Mouse (Mus musculus) kidney, embryonic 14.5 days (tissue): ENCODE measurements at regions not wholly inside any gene's neighbourhood (a gene's known extent, or its start where the extent isn't known, plus 50 kb on each side); places are given as distances from the start of the nearest gene placed in this dataset.

Experiments used
- ATAC-seq: fragments of 200-750 bp; cut with Nextera tagmentation; 2 replicates; pipeline ENCODE4 v1.8.0; 2017; ENCODE audit warnings: moderate number of reproducible peaks, mild to moderate bottlenecking, moderate TSS enrichment, moderate library complexity; ENCODE audit not compliant: low FRiP score, low TSS enrichment
- H3K27ac ChIP-seq: fragments of 300-500 bp; sonication (generic); 2 replicates; pipeline ENCODE4 v1.5.1; 2014; ENCODE audit warnings: low read depth, mild to moderate bottlenecking, low read length, moderate library complexity, mixed read lengths
- H3K27me3 ChIP-seq: fragments of 300-500 bp; sonication (generic); 2 replicates; pipeline ENCODE4 v1.6.1; 2014; ENCODE audit warnings: mild to moderate bottlenecking, low read length; ENCODE audit not compliant: control insufficient read depth, insufficient read depth
- H3K36me3 ChIP-seq: fragments of 300-500 bp; sonication (generic); 2 replicates; pipeline ENCODE4 v1.6.1; 2014; ENCODE audit warnings: low read length, mixed read lengths; ENCODE audit not compliant: control insufficient read depth, insufficient read depth
- H3K4me1 ChIP-seq: fragments of 300-500 bp; sonication (generic); 2 replicates; pipeline ENCODE4 v1.6.1; 2014; ENCODE audit warnings: low read length, mixed read lengths; ENCODE audit not compliant: control insufficient read depth, insufficient read depth
- H3K4me2 ChIP-seq: fragments of 300-500 bp; sonication (generic); replicated peaks from 2 replicates; pipeline ENCODE4 v1.6.1; 2014; ENCODE audit warnings: low read depth, mild to moderate bottlenecking, low read length
- H3K4me3 ChIP-seq: fragments of 300-500 bp; sonication (generic); 2 replicates; pipeline ENCODE4 v1.5.1; 2014; ENCODE audit warnings: mild to moderate bottlenecking, low read length
- H3K9ac ChIP-seq: fragments of 300-500 bp; sonication (generic); 2 replicates; pipeline ENCODE4 v1.6.1; 2014; ENCODE audit warnings: low read depth, mild to moderate bottlenecking, low read length, moderate library complexity
- H3K9me3 ChIP-seq: fragments of 300-500 bp; sonication (generic); 2 replicates; pipeline ENCODE4 v1.6.1; 2016; ENCODE audit warnings: low read length; ENCODE audit not compliant: control insufficient read depth
- WGBS: fragments of 180-500 bp; shearing (Covaris S2); extraction: QIAGEN DNeasy Blood & Tissue Kit; methylation state at CpG from one replicate; pipeline ENCODE4 v1.1.7; 2014; 5-methylcytosine and 5-hydroxymethylcytosine counted together

GRCm38 (mm10) chr4:64335814-64336213 is 289.0 kb upstream of the Tnc start:
- no peak overlapping the region for H3K4me2 ChIP-seq
- no peaks in the 10 kb centered on the region for H3K9me3 ChIP-seq
- H3K27me3 ChIP-seq: no peaks in the 10 kb centered on the region
- 60% methylated on average over 2 of the region's 2 CpGs for WGBS
- no peaks in the 10 kb centered on the region for H3K36me3 ChIP-seq
- ATAC-seq: no peak
- no peak overlapping the region for H3K4me3 ChIP-seq
- H3K27ac ChIP-seq: no peak overlapping the region
- no peak overlapping the region for H3K9ac ChIP-seq
- no peaks in the 10 kb centered on the region for H3K4me1 ChIP-seq

GRCm38 (mm10) chr4:64330213-64330612 is 283.4 kb upstream of the Tnc start:
- ATAC-seq: no peak

DNA sequence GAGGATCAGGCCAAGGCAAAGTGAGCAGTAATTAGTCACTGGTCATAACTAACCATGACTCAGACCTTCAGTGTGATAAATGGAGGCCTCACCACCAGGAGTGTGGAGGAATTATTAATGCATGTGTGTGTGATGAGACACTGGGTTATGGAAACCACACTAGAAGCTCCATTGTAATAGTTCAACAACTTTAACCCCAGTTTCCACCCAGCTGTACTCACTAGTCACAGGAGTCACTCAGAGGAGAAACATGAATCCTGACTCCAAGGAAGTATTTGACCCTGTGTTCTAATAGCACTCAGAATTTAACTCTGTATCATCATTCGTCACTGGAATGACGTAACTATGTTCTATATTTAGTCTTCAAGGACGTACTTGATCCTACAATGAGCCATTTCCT is 277.6 kb upstream of the Tnc start:
- no peak for ATAC-seq
- Histone ChIP-seq H3K27ac (no peak overlapping the region), H3K36me3 (no peaks in the 10 kb centered on the region), H3K9ac (no peak overlapping the region), H3K9me3 (no peaks in the 10 kb centered on the region), H3K4me2 (no peak overlapping the region), H3K27me3 (no peaks in the 10 kb centered on the region), H3K4me3 (no peak overlapping the region), H3K4me1 (no peaks in the 10 kb centered on the region)
- WGBS: 49% methylated on average over 3 of the region's 3 CpGs

More at GRCm38 (mm10) chr4:64330213-64330612, 283.4 kb upstream of the Tnc start:
- Histone ChIP-seq H3K9ac (no peak overlapping the region), H3K27me3 (no peaks in the 10 kb centered on the region), H3K4me3 (no peak overlapping the region), H3K4me1 (no peaks in the 10 kb centered on the region), H3K36me3 (no peaks in the 10 kb centered on the region), H3K27ac (no peak overlapping the region), H3K9me3 (no peaks in the 10 kb centered on the region), H3K4me2 (no peak overlapping the region)
- 36% methylated on average over 3 of the region's 3 CpGs for WGBS

DNA sequence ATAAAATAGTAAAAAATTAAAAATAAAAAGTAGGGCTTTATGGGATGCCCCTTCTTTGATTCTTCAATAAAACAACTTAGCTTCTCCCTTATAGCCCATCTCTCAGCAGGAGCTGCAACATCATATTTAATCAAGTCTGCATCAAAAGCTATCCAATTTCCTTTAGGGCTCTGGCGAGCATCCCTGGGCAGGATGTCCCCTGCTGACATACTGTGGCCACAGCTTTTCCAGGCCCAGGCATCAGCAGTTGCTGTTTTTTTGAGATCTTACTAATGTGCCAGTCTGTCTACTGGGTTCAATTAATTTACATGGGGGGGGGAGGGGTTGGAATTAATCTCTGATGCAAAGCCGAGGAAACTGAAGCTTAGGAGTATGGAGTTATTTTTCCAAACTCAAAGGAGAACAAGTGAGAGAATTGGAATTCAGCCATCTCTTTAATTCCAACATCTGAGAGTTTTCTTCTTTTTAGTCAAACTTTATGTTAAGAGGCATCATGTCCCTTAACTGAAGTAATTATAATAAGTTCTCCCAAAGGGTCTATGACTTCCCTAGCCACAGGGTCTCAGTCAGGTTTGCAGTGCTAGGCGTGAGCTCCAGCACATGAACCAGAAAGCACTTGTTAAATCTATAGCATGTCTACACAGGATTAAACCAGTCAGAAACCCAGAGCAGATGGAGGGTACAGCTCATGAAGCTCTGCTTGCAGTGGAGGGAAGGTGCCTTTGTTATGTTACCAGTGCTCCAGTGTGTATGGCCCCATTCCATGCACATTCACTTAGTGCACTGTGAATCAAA is 269.9 kb upstream of the Tnc start:
- Histone ChIP-seq H3K9ac (no peak overlapping the region), H3K27ac (no peak overlapping the region), H3K9me3 (no peaks in the 10 kb centered on the region), H3K36me3 (no peaks in the 10 kb centered on the region), H3K4me2 (no peak overlapping the region), H3K4me3 (no peak overlapping the region), H3K27me3 (no peaks in the 10 kb centered on the region), H3K4me1 (no peaks in the 10 kb centered on the region)
- no peak for ATAC-seq
- 74% methylated on average over 3 of the region's 3 CpGs for WGBS

GRCm38 (mm10) chr4:64296941-64297340 is 250.1 kb upstream of the Tnc start:
- H3K9ac ChIP-seq: no peak overlapping the region
- ATAC-seq: no peak
- no peaks in the 10 kb centered on the region for H3K27me3 ChIP-seq
- 83% methylated on average over 2 of the region's 2 CpGs for WGBS
- H3K4me3 ChIP-seq: no peak overlapping the region
- no peaks in the 10 kb centered on the region for H3K4me1 ChIP-seq
- H3K9me3 ChIP-seq: no peaks in the 10 kb centered on the region
- H3K4me2 ChIP-seq: no peak overlapping the region
- no peak overlapping the region for H3K27ac ChIP-seq
- no peaks in the 10 kb centered on the region for H3K36me3 ChIP-seq

DNA sequence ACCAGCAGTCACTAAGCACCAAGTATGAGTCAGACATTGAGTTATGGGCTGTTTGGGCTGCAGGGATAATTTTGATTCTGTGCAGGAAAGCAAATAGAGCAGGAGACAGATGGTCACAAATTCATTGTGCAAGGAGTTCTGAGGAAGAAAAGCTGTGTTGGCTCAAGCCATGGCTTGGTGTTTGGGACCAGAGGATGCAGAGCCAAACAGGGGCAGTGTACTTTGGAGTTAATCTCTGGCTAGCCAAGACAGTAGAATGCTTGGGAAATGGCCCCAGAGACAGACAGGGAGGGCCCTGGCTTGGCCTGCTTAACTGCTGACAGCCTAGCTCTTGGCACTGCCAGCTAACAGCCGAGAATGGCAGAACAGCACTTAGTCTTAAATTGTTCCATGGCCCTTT is 235.7 kb upstream of the Tnc start:
- no peaks in the 10 kb centered on the region for H3K27me3 ChIP-seq
- no peaks in the 10 kb centered on the region for H3K36me3 ChIP-seq
- H3K27ac ChIP-seq: no peak overlapping the region
- no peak overlapping the region for H3K9ac ChIP-seq
- no peak overlapping the region for H3K4me2 ChIP-seq
- no peak for ATAC-seq
- 75% methylated on average over 1 of the region's 1 CpGs for WGBS
- no peaks in the 10 kb centered on the region for H3K4me1 ChIP-seq
- H3K9me3 ChIP-seq: no peaks in the 10 kb centered on the region
- no peak overlapping the region for H3K4me3 ChIP-seq

DNA sequence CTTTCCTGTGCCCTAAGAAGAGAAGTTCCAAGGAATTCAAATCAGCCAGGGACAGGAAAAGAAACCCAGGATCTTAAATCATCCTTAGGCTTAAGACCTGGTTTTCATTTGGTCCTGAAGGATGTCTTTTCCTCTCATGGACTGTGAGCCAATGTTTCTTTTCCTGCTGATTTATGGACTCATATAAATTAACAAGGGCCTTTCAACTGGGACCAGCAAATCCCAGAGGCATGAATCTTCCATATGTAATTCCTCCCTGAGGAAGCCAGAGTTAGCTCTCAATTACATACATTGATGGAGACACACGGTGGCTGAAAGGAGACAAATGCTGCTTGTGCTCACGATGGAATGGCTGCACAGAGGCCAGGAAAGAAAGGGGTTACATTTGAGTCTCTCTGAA is 230.2 kb upstream of the Tnc start:
- Histone ChIP-seq H3K4me3 (no peak overlapping the region), H3K36me3 (no peaks in the 10 kb centered on the region), H3K4me1 (no peaks in the 10 kb centered on the region), H3K9me3 (no peaks in the 10 kb centered on the region), H3K4me2 (no peak overlapping the region), H3K9ac (no peak overlapping the region), H3K27me3 (no peaks in the 10 kb centered on the region), H3K27ac (no peak overlapping the region)
- 14% methylated on average over 2 of the region's 2 CpGs for WGBS
- peak; percentile 62 for ATAC-seq

- no peaks in the 10 kb centered on the region for H3K9me3 ChIP-seq
- no peak for ATAC-seq
- no peak overlapping the region for H3K4me2 ChIP-seq
- H3K36me3 ChIP-seq: no peaks in the 10 kb centered on the region
- no peak overlapping the region for H3K27ac ChIP-seq
- 71% methylated on average over 3 of the region's 3 CpGs for WGBS
- H3K27me3 ChIP-seq: no peaks in the 10 kb centered on the region
- H3K4me1 ChIP-seq: no peaks in the 10 kb centered on the region
- H3K9ac ChIP-seq: no peak overlapping the region
- no peak overlapping the region for H3K4me3 ChIP-seq
Measured at GRCm38 (mm10) chr4:64274291-64274960, 227.6 kb upstream of the Tnc start.

DNA sequence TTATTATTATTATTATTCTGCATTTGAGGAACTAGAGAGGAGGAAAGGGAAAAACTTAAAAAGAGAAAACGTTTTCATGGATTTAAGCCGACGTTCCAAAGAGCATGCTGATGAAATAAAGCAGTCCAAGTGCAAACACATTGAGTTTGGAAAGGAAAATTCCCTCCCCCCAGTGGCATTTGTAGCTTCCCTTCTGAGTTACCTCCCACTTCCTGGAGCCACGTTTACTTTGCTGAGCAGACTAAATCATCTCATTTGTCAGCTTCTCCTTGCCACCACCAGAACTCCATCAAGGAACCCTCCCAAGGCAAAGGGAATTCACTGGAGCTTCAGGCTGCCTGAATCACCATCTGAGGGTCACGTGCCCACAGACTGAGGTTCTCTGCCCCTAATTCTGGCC is 223.0 kb upstream of the Tnc start:
- Histone ChIP-seq H3K9ac (no peak overlapping the region), H3K4me1 (no peaks in the 10 kb centered on the region), H3K36me3 (no peaks in the 10 kb centered on the region), H3K27ac (no peak overlapping the region; the same call in 1 of the 2 replicates), H3K4me3 (no peak overlapping the region), H3K27me3 (no peaks in the 10 kb centered on the region), H3K9me3 (no peaks in the 10 kb centered on the region), H3K4me2 (no peak overlapping the region)
- WGBS: 38% methylated on average over 5 of the region's 5 CpGs
- ATAC-seq: no peak
